In genomic region chr7:125762883-125763830, GRCm38 (mm10) we compare ENCODE assay signal across 11 mouse cellular contexts. TPM values are rescaled to one million over a fixed set of nuclear protein-coding genes. Genes with fewer than 3 reads are reported as not detected.
DNase-seq lines count a peak whose midpoint lies in the region; ATAC-seq lines count a peak whose summit lies in the region.
"Had no signal": no experiment of that assay in that cellular context is flagged by ENCODE, and none has a peak within 500 bp of the region (broad histone marks: within the 10 kb centered on the region; RNA-seq: fewer than 3 reads in every experiment).

No protein-coding gene starts in this region.

- ATAC-seq in embryonic facial prominence, embryonic 14.5 days (ENCODE audit: low read depth), result no peak
- peak; percentile 40; the same call in 1 of the 2 replicates for ATAC-seq in hindbrain, embryonic 12.5 days (ENCODE audit: low FRiP score)
- ATAC-seq in neural tube, embryonic 13.5 days (ENCODE audit: low read depth), result peak; percentile 40; the same call in 1 of the 2 replicates
- ATAC-seq: intestine, embryonic 16.5 days had no signal

- H3K9me3 ChIP-seq in embryonic facial prominence, embryonic 14.5 days (ENCODE audit: control insufficient read depth, low read length), result no peaks in the 10 kb centered on the region
- no peaks in the 10 kb centered on the region for H3K9me3 ChIP-seq in hindbrain, embryonic 12.5 days (replicated peaks)
- H3K9me3 ChIP-seq in neural tube, embryonic 13.5 days, result no peaks in the 10 kb centered on the region
- H3K9me3 ChIP-seq: liver, embryonic 15.5 days had no signal

- H3K36me3 ChIP-seq in embryonic facial prominence, embryonic 14.5 days (ENCODE audit: control insufficient read depth, insufficient read depth, low read length), result 0 out of 2 replicates have a peak, but pooled peaks cover 11% of the 10 kb centered on the region
- H3K36me3 ChIP-seq in hindbrain, embryonic 12.5 days, result 0 out of 2 replicates have a peak, but pooled peaks cover 5% of the 10 kb centered on the region
- peaks cover 18% of the 10 kb centered on the region for H3K36me3 ChIP-seq in neural tube, embryonic 13.5 days
- H3K36me3 ChIP-seq: liver, embryonic 15.5 days had no signal

- DNase-seq in left cerebral cortex, postnatal 4 days, result peak; percentile 38
- DNase-seq in left cerebral cortex, postnatal 36 days (ENCODE audit: low spot score in 2 of 2), result no peak
- DNase-seq in embryonic facial prominence, embryonic 14.5 days (ENCODE audit: low spot score), result peak; percentile 25
- DNase-seq in thymus, postnatal 4 days, result no peak
- no peak for DNase-seq in urinary bladder, postnatal 25 days (ENCODE audit: low spot score)
- DNase-seq: cerebellum, adult 9-11 months; thymus, postnatal 14 days had no signal

- no peak overlapping the region for H3K27ac ChIP-seq in embryonic facial prominence, embryonic 14.5 days (replicated peaks; ENCODE audit: low read depth, low read length)
- no peak overlapping the region for H3K27ac ChIP-seq in hindbrain, embryonic 12.5 days
- H3K27ac ChIP-seq in neural tube, embryonic 13.5 days (replicated peaks), result peak overlapping the region; percentile 57; the same call in 1 of the 2 replicates
- H3K27ac ChIP-seq: liver, embryonic 15.5 days had no signal

- no peaks in the 10 kb centered on the region for H3K4me1 ChIP-seq in embryonic facial prominence, embryonic 14.5 days (ENCODE audit: control insufficient read depth, insufficient read depth, low read length)
- peaks cover 23% of the 10 kb centered on the region for H3K4me1 ChIP-seq in hindbrain, embryonic 12.5 days
- H3K4me1 ChIP-seq in neural tube, embryonic 13.5 days (replicated peaks), result peaks cover 38% of the 10 kb centered on the region
- H3K4me1 ChIP-seq: liver, embryonic 15.5 days had no signal

- H3K4me2 ChIP-seq in embryonic facial prominence, embryonic 14.5 days (ENCODE audit: low read depth, low read length), result no peak overlapping the region
- no peak overlapping the region for H3K4me2 ChIP-seq in hindbrain, embryonic 12.5 days (replicated peaks)
- no peak overlapping the region for H3K4me2 ChIP-seq in neural tube, embryonic 13.5 days
- H3K4me2 ChIP-seq: liver, embryonic 15.5 days had no signal

- H3K27me3 ChIP-seq in embryonic facial prominence, embryonic 14.5 days (replicated peaks; ENCODE audit: control insufficient read depth, insufficient read depth, low read length), result no peaks in the 10 kb centered on the region
- H3K27me3 ChIP-seq in hindbrain, embryonic 12.5 days, result no peaks in the 10 kb centered on the region
- no peaks in the 10 kb centered on the region for H3K27me3 ChIP-seq in neural tube, embryonic 13.5 days
- H3K27me3 ChIP-seq: liver, embryonic 15.5 days had no signal

- no peak overlapping the region for H3K4me3 ChIP-seq in embryonic facial prominence, embryonic 14.5 days (ENCODE audit: low read depth, low read length)
- H3K4me3 ChIP-seq in hindbrain, embryonic 12.5 days, result no peak overlapping the region
- no peak overlapping the region for H3K4me3 ChIP-seq in neural tube, embryonic 13.5 days
- H3K4me3 ChIP-seq: liver, embryonic 15.5 days had no signal

- WGBS in embryonic facial prominence, embryonic 14.5 days, result 46% methylated on average over 7 of the region's 7 CpGs
- WGBS in hindbrain, embryonic 12.5 days, result 52% methylated on average over 7 of the region's 7 CpGs
- WGBS in neural tube, embryonic 13.5 days, result 15% methylated on average over 7 of the region's 7 CpGs

- intact Hi-C loops in left cerebral cortex, postnatal 4 days (cut with DNase I), result loop anchor here (10.0 kb wide), 1 partner anchor 322 kb away; the partner anchor contains the start of gene Gsg1l
- intact Hi-C loops in left cerebral cortex, postnatal 36 days (cut with DNase I), result loop anchor here (10.0 kb wide), 1 partner anchor 242 kb away; no protein-coding TSS in a partner anchor

- H3K9ac ChIP-seq in embryonic facial prominence, embryonic 14.5 days (ENCODE audit: low read depth, low read length), result no peak overlapping the region
- no peak overlapping the region for H3K9ac ChIP-seq in hindbrain, embryonic 12.5 days
- H3K9ac ChIP-seq in neural tube, embryonic 13.5 days, result no peak overlapping the region
- H3K9ac ChIP-seq: liver, embryonic 15.5 days had no signal

RNA-seq across cellular contexts. Expression of gene D430042O09Rik, which starts 55.5 kb away (rescaled TPM):
- total RNA-seq in left cerebral cortex, postnatal 4 days (2021), result 10 to 100 TPM; 24.3 to 27.5 TPM
- 10 to 100 TPM; 19.2 to 27.9 TPM for total RNA-seq in left cerebral cortex, postnatal 36 days (2021)
- polyA plus RNA-seq in embryonic facial prominence, embryonic 14.5 days (2014; fragmentation: Nextera tagmentation; extraction: Ambion mirVana), result 9.0 and 9.6 TPM in 2 replicates
- 11.3 and 15.0 TPM in 2 replicates for polyA plus RNA-seq in hindbrain, embryonic 12.5 days (2016; fragmentation: Nextera tagmentation; extraction: Ambion mirVana)
- polyA plus RNA-seq in neural tube, embryonic 13.5 days (2015; fragmentation: Nextera tagmentation; extraction: Ambion mirVana), result 5.9 and 8.3 TPM in 2 replicates

RNA-seq across cellular contexts. Expression of gene Gtf3c1, which starts 55.6 kb away (rescaled TPM):
- total RNA-seq in left cerebral cortex, postnatal 4 days (2021), result 10 to 100 TPM; 87.1 to 93.0 TPM
- 100 to 1,000 TPM in 1 of 2 experiments, 10 to 100 TPM in 1; 92.2 to 103 TPM for total RNA-seq in left cerebral cortex, postnatal 36 days (2021)
- polyA plus RNA-seq in embryonic facial prominence, embryonic 14.5 days (2014; fragmentation: Nextera tagmentation; extraction: Ambion mirVana), result 26.0 and 29.8 TPM in 2 replicates
- 51.0 and 52.0 TPM in 2 replicates for polyA plus RNA-seq in hindbrain, embryonic 12.5 days (2016; fragmentation: Nextera tagmentation; extraction: Ambion mirVana)
- 28.7 and 29.3 TPM in 2 replicates for polyA plus RNA-seq in neural tube, embryonic 13.5 days (2015; fragmentation: Nextera tagmentation; extraction: Ambion mirVana)

Comparison
In these comparisons a context has a peak if more than half of its experiments do, and no peak if none do; other contexts are left out.
1. DNase-seq: peak in left cerebral cortex, postnatal 4 days (single experiment) and embryonic facial prominence, embryonic 14.5 days (single experiment); none in left cerebral cortex, postnatal 36 days (0 of 2), thymus, postnatal 4 days (single experiment) and urinary bladder, postnatal 25 days (single experiment).